Mouse (Mus musculus): ENCODE results near the gene Slit3. TPM values are rescaled to one million over a fixed set of nuclear protein-coding genes. Genes with fewer than 3 reads are reported as not detected.
A peak's percentile ranks its signal among the peaks of the same experiment; 100 is the strongest.

The Slit3 gene
- polyA plus RNA-seq, 1 experiment from 2014 or later: 20.4 TPM

- H3K9ac ChIP-seq (ENCODE audit: low read depth, low read length): no peak overlapping the region
- H3K4me3 ChIP-seq (ENCODE audit: low read length): no peak overlapping the region
- H3K9me3 ChIP-seq (ENCODE audit: control insufficient read depth, low read length): no peaks in the 10 kb centered on the region
- WGBS: 55% methylated on average over 5 of the region's 5 CpGs
- ATAC-seq (ENCODE audit: low FRiP score, low TSS enrichment): peak; percentile 77
- no peak overlapping the region for H3K4me2 ChIP-seq (replicated peaks; ENCODE audit: low read depth, low read length)
- H3K27me3 ChIP-seq (ENCODE audit: control insufficient read depth, insufficient read depth, low read length): peaks cover 4% of the 10 kb centered on the region; the same call in 1 of the 2 replicates
- H3K4me1 ChIP-seq (ENCODE audit: control insufficient read depth, insufficient read depth, low read length): no peaks in the 10 kb centered on the region
- no peaks in the 10 kb centered on the region for H3K36me3 ChIP-seq (ENCODE audit: control insufficient read depth, insufficient read depth, low read length)
- no peak overlapping the region for H3K27ac ChIP-seq (ENCODE audit: low read depth, low read length)
These were observed 331.4 kb downstream of the Slit3 start for GRCm38 (mm10) chr11:35452413-35452812.

GRCm38 (mm10) chr11:35454191-35454725, 333.2 kb downstream of the Slit3 start:
- no peaks in the 10 kb centered on the region for H3K36me3 ChIP-seq (ENCODE audit: control insufficient read depth, insufficient read depth, low read length)
- H3K9me3 ChIP-seq (ENCODE audit: control insufficient read depth, low read length): no peaks in the 10 kb centered on the region
- H3K9ac ChIP-seq (ENCODE audit: low read depth, low read length): no peak overlapping the region
- H3K4me2 ChIP-seq (replicated peaks; ENCODE audit: low read depth, low read length): no peak overlapping the region
- H3K4me3 ChIP-seq (ENCODE audit: low read length): no peak overlapping the region
- H3K27ac ChIP-seq (ENCODE audit: low read depth, low read length): no peak overlapping the region
- H3K27me3 ChIP-seq (ENCODE audit: control insufficient read depth, insufficient read depth, low read length): peaks cover 4% of the 10 kb centered on the region; the same call in 1 of the 2 replicates
- H3K4me1 ChIP-seq (ENCODE audit: control insufficient read depth, insufficient read depth, low read length): no peaks in the 10 kb centered on the region
- WGBS: 38% methylated on average over 10 of the region's 10 CpGs
- ATAC-seq (ENCODE audit: low FRiP score, low TSS enrichment): no peak

GRCm38 (mm10) chr11:35454781-35455180, 333.8 kb downstream of the Slit3 start:
- Histone ChIP-seq H3K9ac (ENCODE audit: low read depth, low read length) (no peak overlapping the region), H3K27ac (ENCODE audit: low read depth, low read length) (no peak overlapping the region), H3K4me1 (ENCODE audit: control insufficient read depth, insufficient read depth, low read length) (no peaks in the 10 kb centered on the region), H3K9me3 (ENCODE audit: control insufficient read depth, low read length) (no peaks in the 10 kb centered on the region), H3K4me3 (ENCODE audit: low read length) (no peak overlapping the region), H3K27me3 (ENCODE audit: control insufficient read depth, insufficient read depth, low read length) (peaks cover 4% of the 10 kb centered on the region; the same call in 1 of the 2 replicates), H3K36me3 (ENCODE audit: control insufficient read depth, insufficient read depth, low read length) (no peaks in the 10 kb centered on the region), H3K4me2 (replicated peaks; ENCODE audit: low read depth, low read length) (no peak overlapping the region)
- WGBS: 83% methylated on average over 4 of the region's 4 CpGs
- ATAC-seq (ENCODE audit: low FRiP score, low TSS enrichment): no peak

- no peak overlapping the region for H3K4me2 ChIP-seq (replicated peaks; ENCODE audit: low read depth, low read length)
- no peaks in the 10 kb centered on the region for H3K9me3 ChIP-seq (ENCODE audit: control insufficient read depth, low read length)
- no peaks in the 10 kb centered on the region for H3K36me3 ChIP-seq (ENCODE audit: control insufficient read depth, insufficient read depth, low read length)
- ATAC-seq (ENCODE audit: low FRiP score, low TSS enrichment): no peak
- WGBS: 60% methylated on average over 2 of the region's 2 CpGs
- no peaks in the 10 kb centered on the region for H3K4me1 ChIP-seq (ENCODE audit: control insufficient read depth, insufficient read depth, low read length)
- no peak overlapping the region for H3K27ac ChIP-seq (ENCODE audit: low read depth, low read length)
- no peak overlapping the region for H3K4me3 ChIP-seq (ENCODE audit: low read length)
- H3K9ac ChIP-seq (ENCODE audit: low read depth, low read length): no peak overlapping the region
- H3K27me3 ChIP-seq (ENCODE audit: control insufficient read depth, insufficient read depth, low read length): peaks cover 4% of the 10 kb centered on the region; the same call in 1 of the 2 replicates
These were observed 337.0 kb downstream of the Slit3 start for GRCm38 (mm10) chr11:35458068-35458467.

- no peak overlapping the region for H3K4me3 ChIP-seq (ENCODE audit: low read length)
- no peaks in the 10 kb centered on the region for H3K9me3 ChIP-seq (ENCODE audit: control insufficient read depth, low read length)
- no peak overlapping the region for H3K27ac ChIP-seq (ENCODE audit: low read depth, low read length)
- H3K9ac ChIP-seq (ENCODE audit: low read depth, low read length): no peak overlapping the region
- WGBS: 94% methylated on average over 6 of the region's 6 CpGs
- H3K36me3 ChIP-seq (ENCODE audit: control insufficient read depth, insufficient read depth, low read length): no peaks in the 10 kb centered on the region
- no peaks in the 10 kb centered on the region for H3K27me3 ChIP-seq (ENCODE audit: control insufficient read depth, insufficient read depth, low read length)
- no peaks in the 10 kb centered on the region for H3K4me1 ChIP-seq (ENCODE audit: control insufficient read depth, insufficient read depth, low read length)
- no peak overlapping the region for H3K4me2 ChIP-seq (replicated peaks; ENCODE audit: low read depth, low read length)
- ATAC-seq (ENCODE audit: low FRiP score, low TSS enrichment): no peak
These were observed 345.7 kb downstream of the Slit3 start for GRCm38 (mm10) chr11:35466701-35467100.

GRCm38 (mm10) chr11:35468847-35469246, 347.8 kb downstream of the Slit3 start:
- no peaks in the 10 kb centered on the region for H3K36me3 ChIP-seq (ENCODE audit: control insufficient read depth, insufficient read depth, low read length)
- no peak overlapping the region for H3K4me3 ChIP-seq (ENCODE audit: low read length)
- no peaks in the 10 kb centered on the region for H3K4me1 ChIP-seq (ENCODE audit: control insufficient read depth, insufficient read depth, low read length)
- no peak for ATAC-seq (ENCODE audit: low FRiP score, low TSS enrichment)
- WGBS: 79% methylated on average over 7 of the region's 7 CpGs
- H3K27ac ChIP-seq (ENCODE audit: low read depth, low read length): no peak overlapping the region
- H3K27me3 ChIP-seq (ENCODE audit: control insufficient read depth, insufficient read depth, low read length): no peaks in the 10 kb centered on the region
- no peaks in the 10 kb centered on the region for H3K9me3 ChIP-seq (ENCODE audit: control insufficient read depth, low read length)
- H3K9ac ChIP-seq (ENCODE audit: low read depth, low read length): no peak overlapping the region
- H3K4me2 ChIP-seq (replicated peaks; ENCODE audit: low read depth, low read length): no peak overlapping the region

GRCm38 (mm10) chr11:35469940-35470339, 348.9 kb downstream of the Slit3 start:
- H3K4me1 ChIP-seq (ENCODE audit: control insufficient read depth, insufficient read depth, low read length): no peaks in the 10 kb centered on the region
- H3K4me2 ChIP-seq (replicated peaks; ENCODE audit: low read depth, low read length): no peak overlapping the region
- H3K27ac ChIP-seq (ENCODE audit: low read depth, low read length): no peak overlapping the region
- H3K9ac ChIP-seq (ENCODE audit: low read depth, low read length): no peak overlapping the region
- no peaks in the 10 kb centered on the region for H3K9me3 ChIP-seq (ENCODE audit: control insufficient read depth, low read length)
- WGBS: 80% methylated on average over 4 of the region's 4 CpGs
- H3K36me3 ChIP-seq (ENCODE audit: control insufficient read depth, insufficient read depth, low read length): no peaks in the 10 kb centered on the region
- no peak overlapping the region for H3K4me3 ChIP-seq (ENCODE audit: low read length)
- ATAC-seq (ENCODE audit: low FRiP score, low TSS enrichment): no peak
- H3K27me3 ChIP-seq (ENCODE audit: control insufficient read depth, insufficient read depth, low read length): no peaks in the 10 kb centered on the region

GRCm38 (mm10) chr11:35470853-35471252, 349.8 kb downstream of the Slit3 start:
- no peaks in the 10 kb centered on the region for H3K36me3 ChIP-seq (ENCODE audit: control insufficient read depth, insufficient read depth, low read length)
- no peak for ATAC-seq (ENCODE audit: low FRiP score, low TSS enrichment)
- H3K9ac ChIP-seq (ENCODE audit: low read depth, low read length): no peak overlapping the region
- no peak overlapping the region for H3K27ac ChIP-seq (ENCODE audit: low read depth, low read length)
- no peaks in the 10 kb centered on the region for H3K27me3 ChIP-seq (ENCODE audit: control insufficient read depth, insufficient read depth, low read length)
- H3K4me2 ChIP-seq (replicated peaks; ENCODE audit: low read depth, low read length): no peak overlapping the region
- H3K9me3 ChIP-seq (ENCODE audit: control insufficient read depth, low read length): no peaks in the 10 kb centered on the region
- no peak overlapping the region for H3K4me3 ChIP-seq (ENCODE audit: low read length)
- 84% methylated on average over 5 of the region's 5 CpGs for WGBS
- no peaks in the 10 kb centered on the region for H3K4me1 ChIP-seq (ENCODE audit: control insufficient read depth, insufficient read depth, low read length)

GRCm38 (mm10) chr11:35472842-35473616, 352.0 kb downstream of the Slit3 start:
- H3K4me3 ChIP-seq (ENCODE audit: low read length): no peak overlapping the region
- WGBS: 40% methylated on average over 11 of the region's 11 CpGs
- H3K27me3 ChIP-seq (ENCODE audit: control insufficient read depth, insufficient read depth, low read length): no peaks in the 10 kb centered on the region
- no peak for ATAC-seq (ENCODE audit: low FRiP score, low TSS enrichment)
- H3K9me3 ChIP-seq (ENCODE audit: control insufficient read depth, low read length): no peaks in the 10 kb centered on the region
- no peaks in the 10 kb centered on the region for H3K36me3 ChIP-seq (ENCODE audit: control insufficient read depth, insufficient read depth, low read length)
- H3K4me1 ChIP-seq (ENCODE audit: control insufficient read depth, insufficient read depth, low read length): no peaks in the 10 kb centered on the region
- H3K9ac ChIP-seq (ENCODE audit: low read depth, low read length): no peak overlapping the region
- no peak overlapping the region for H3K27ac ChIP-seq (ENCODE audit: low read depth, low read length)
- H3K4me2 ChIP-seq (replicated peaks; ENCODE audit: low read depth, low read length): no peak overlapping the region
